Mouse (Mus musculus) lung, postnatal 25 days (tissue): ENCODE measurements at regions not wholly inside any gene's neighbourhood (a gene's known extent, or its start where the extent isn't known, plus 50 kb on each side); places are given as distances from the start of the nearest gene placed in this dataset.

ENCODE experiments used
- DNase-seq: peaks from one replicate; pipeline ENCODE4 v3.0.0; 2022; ENCODE audit warnings: low spot score

- no peak for DNase-seq
Measured at GRCm38 (mm10) chr7:75063816-75064215, 245.2 kb downstream of the Sv2b start.

- DNase-seq: no peak
Measured at GRCm38 (mm10) chr7:75050231-75050630, 258.8 kb downstream of the Sv2b start.

DNA sequence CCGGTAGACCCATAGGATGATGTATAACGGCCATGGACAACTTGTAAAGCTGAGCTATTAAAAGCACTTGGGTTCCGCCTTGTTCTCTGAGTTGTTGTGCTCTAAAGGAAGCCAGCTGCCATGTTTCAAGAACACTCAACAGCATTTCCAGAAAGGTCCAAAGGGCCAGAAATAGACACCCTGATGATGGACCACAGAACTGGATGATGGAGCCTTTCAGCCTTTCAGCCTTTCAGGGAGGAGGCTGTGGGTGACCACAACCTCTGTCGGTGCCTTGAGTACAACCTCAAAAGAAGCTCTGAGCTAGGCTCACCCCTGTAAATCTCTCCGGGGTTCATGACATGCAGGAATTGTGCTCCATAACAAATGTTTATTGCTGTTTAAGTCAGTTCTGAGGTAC is 259.3 kb downstream of the Sv2b start:
- no peak for DNase-seq

DNA sequence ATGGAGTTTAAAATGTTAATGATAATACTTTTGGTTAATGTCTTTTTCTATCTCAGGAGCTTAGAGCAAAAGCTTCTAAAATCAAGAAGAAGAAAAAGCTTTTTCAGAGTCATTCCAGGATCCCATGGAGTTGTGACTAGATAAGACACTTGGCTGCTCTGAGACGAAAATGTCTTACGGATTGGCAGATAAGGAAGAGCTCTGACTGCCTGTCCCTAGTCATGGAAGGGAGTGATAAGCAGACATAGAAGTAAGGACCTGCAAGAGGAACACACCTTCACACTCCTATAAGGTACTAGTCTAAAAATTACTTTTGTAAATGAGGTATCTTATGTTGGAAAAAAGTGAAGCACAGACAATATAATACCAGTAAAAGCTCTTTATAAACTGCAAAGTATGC is 260.2 kb downstream of the Sv2b start:
- no peak for DNase-seq

DNA sequence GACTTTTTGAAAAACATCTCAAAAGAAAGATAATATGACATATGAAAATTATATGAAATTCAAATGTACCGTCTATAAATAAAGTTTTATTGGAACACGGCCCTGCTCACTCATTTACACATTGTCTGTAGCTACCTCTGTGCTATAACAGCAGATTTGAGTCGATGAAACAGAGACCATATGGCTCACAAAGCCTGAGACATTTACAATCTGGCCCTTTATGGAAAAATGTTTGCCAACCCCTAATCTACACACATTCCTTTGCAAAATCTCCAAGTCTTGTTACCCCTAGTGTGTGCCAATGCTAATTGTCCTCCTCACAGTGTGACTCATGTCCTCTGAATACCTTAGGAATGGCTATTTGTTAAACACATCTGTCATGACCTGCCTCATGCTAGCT is 261.2 kb downstream of the Sv2b start:
- DNase-seq: no peak

DNA sequence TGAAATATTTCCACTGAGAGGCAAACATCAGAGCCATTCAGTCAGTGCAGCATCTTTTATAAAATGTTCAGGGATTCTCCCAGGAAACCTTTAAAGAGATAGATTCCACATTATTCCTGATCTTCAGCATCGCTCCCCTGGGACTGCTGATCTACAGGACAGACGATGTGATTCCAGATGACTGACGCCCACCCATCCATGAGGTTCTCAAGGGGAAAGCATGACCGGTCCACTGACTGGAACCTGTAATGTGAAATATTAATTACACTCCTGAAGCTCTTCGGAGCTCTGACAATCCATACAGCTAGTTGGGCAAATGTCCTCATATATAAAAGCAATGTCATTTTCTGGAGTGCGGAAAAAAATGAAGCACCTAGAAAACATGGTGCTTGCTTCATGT is 268.2 kb downstream of the Sv2b start:
- DNase-seq: no peak

GRCm38 (mm10) chr7:75026191-75026590 is 282.9 kb downstream of the Sv2b start:
- DNase-seq: no peak

DNA sequence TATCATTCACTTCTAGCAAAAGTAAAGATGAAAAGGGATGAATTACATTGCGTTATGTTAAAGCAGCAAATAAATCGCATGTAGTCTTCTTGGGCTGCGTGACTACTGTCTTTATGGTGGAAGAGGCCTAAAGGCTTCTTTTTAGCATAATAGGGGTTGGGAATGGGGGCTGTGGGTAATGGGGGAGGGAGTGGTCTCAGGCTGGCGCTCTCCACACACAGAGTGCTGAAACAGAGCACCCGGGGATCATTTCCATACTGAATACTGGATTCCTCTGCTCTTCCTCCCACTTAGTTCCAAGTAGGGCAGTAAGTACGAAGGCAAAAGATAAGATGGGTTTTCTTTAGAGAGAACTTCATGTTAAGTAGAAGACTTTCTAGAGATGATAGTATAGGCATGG is 287.1 kb downstream of the Sv2b start:
- no peak for DNase-seq

DNA sequence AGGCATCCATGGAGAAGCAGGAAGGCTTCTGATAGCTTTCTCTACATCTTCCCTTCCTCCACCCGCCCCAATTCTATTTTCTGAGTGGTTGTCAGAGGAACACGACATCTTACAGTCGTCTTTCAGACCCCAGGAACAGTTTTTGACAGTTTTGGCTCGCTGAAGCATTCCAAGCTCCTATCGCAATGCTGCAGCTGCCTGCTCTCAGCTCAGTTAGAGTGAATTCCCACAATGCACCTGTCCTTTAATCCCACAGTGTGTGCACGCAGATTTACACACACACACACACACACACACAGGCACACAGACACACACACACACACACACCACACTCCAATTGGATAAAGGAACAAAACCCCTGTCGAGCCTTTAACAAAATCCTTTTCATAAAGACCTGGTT is 290.4 kb downstream of the Sv2b start:
- DNase-seq: no peak

DNA sequence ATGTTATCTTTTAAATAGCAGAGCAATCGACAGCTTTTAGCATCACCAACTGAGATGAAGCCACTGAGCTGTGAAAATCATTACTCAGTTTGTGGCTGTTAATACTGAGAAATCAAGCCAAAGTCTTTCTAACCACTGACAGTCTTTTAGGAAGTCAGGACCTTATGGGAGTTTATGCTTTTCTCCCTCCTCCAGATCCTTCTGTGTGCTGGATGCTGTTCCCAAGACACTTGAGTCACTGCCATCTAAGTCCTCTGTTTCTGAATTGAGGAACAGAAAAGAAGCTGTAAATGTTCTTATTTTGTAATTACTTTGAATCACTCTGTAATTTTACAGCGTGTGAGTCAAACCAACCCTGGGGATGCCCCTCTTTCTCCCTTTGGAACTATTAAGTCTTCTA is 300.6 kb downstream of the Sv2b start:
- no peak for DNase-seq

DNA sequence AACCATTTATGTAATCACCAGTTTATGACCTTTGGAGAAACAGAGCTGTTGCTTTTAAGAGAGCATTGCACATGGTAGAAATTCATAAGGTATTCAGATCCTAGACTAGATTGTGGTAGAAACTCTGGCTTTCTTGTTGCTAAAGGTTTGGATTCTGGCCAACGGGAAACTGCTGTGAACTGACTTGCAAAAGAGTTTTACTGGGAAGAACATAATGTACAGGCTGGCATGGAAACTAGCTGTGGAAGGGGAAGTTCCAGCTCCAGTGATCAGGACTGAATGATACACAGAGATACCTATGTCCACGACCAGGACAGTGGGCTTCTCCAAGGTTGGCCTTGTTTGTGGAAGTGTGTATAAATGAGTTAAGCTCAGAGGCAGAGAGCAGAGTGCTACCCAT is 318.9 kb downstream of the Sv2b start:
- DNase-seq: no peak

GRCm38 (mm10) chr7:74979479-74979878 is 329.6 kb downstream of the Sv2b start:
- no peak for DNase-seq

DNA sequence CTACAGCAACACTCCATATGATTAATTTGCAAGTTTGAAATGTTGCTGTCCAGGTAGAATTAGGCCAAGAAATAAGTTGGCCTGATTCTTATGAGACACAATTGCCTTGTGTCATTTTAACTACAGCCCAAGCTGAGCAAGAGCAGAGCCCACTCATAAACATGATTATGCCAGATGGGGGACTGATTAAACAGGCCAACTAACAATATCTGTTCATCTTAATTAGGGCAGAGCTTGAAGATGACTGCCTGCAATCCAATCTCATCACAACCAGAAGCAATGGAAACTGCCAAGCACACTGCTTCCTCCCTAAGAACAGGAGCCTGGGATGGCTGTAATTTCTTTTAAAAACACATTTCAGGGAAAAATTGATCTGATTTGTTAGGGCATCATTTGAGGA is 333.1 kb downstream of the Sv2b start:
- DNase-seq: no peak

- no peak for DNase-seq
Measured at GRCm38 (mm10) chr7:74974448-74974847, 334.6 kb downstream of the Sv2b start.

- DNase-seq: no peak
Measured at GRCm38 (mm10) chr7:74944421-74945098, 364.5 kb downstream of the Sv2b start.

- peak; percentile 0 for DNase-seq
Measured at GRCm38 (mm10) chr7:74942917-74943316, 366.1 kb downstream of the Sv2b start.

GRCm38 (mm10) chr7:74942146-74942545 is 366.9 kb downstream of the Sv2b start:
- DNase-seq: no peak

DNA sequence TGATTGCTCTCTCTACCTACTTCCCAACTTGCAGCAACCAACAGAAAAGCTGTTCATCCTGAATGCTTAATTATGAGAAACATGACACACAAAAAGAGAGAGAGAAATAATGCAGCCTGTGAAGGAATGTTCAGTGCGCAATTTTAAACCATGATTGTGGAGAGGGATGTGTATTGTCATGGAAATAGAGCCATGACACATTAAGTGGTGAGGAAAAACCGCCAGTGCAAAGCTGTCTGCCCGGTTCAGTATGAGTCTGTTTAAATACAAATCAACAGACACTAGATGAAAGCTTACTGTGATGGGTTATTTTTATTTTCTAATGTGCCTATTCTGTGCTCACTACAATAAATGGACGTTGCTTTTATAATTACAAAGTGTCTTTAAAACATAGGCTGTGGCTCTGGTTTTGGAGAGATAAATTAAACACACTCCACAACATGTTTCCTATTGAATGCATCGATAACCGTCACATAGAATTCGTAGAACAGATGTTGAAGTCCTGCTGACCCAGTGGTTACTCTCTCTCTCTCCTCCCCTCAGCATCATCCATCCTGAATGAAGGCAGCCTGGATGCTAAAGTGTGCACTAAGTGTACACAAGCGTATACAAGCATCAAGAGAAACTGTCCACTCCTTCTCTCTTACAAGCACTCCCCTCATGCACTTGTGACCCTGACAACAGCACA is 374.7 kb upstream of the Slco3a1 start:
- no peak for DNase-seq

DNA sequence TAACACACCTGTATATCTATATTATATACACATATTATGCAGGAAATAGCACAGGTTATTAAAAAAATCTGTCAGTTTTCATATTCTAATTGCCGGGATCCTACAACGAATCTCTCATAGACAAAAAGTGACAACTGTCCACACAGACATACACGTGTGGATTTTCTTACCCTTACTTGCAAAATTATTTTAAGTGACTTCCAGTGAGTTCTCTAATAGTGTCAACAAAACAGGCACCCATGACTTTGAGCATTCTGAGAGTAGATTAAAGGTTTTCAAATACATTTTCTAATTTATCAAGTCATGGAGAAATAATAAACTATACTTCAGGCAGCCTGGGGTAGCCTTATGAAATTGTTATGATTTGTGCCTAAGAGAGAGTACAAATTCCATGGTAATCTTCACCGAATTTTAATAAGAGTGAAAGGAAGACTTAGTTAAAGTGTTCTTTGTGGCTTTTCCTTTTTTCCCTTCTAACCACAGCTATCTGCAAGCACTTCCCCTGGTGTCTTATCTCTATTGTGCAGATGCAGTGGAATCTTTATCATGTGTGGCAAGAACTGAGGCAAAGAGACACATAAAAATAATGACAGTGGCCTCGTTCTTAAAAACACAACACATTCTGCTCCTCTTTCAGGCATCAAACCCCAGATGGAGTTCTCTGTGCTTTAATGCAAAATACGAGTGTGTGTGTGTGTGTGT is 373.8 kb upstream of the Slco3a1 start:
- DNase-seq: no peak

DNA sequence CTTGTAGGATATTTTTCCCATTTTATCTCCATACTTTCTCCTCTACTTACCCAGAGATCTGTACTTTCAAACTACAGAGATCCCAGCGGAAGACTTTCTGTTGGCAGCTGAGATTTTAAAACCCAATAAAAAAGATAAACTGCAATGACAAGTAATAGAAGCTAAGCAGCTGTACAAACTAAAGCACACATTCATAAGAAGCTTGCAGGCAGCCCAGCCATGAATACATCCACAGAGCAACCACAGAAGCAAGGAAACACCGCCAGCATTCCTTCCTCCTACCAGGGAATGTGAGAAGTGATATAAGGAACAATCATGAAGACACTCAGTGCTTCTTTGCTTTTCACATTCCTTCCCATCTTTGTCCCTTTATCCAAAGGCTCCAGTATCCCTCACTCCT is 372.1 kb upstream of the Slco3a1 start:
- no peak for DNase-seq

- no peak for DNase-seq
Measured at GRCm38 (mm10) chr7:74924156-74924555, 369.6 kb upstream of the Slco3a1 start.

GRCm38 (mm10) chr7:74908311-74908962 is 353.9 kb upstream of the Slco3a1 start:
- DNase-seq: no peak

DNA sequence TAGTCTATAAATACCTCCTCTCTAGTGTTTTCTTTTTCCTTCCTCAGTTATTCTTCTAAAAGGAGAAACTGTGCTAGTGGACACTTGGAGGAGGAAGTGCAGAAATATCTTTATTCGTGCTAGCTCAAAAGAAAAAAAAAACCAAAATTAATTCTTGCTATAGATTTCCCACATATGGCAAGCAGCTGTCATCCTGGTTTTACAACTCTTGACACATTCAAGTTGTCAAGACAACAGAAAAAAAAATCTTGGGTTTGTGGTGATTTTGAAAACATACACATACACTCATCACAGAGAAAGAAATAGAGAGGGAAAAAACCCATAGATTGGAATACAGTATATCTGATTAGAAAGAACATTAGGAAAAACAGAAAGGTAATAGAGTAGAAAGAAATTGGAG is 352.8 kb upstream of the Slco3a1 start:
- no peak for DNase-seq
